Mouse (Mus musculus): ENCODE results near the gene Pced1b.
"Not testable (repeated sequence)": the region's sequence is repeated elsewhere in the genome, so short reads cannot be mapped to it uniquely, and the experiment has no call there.

Pced1b gene

GRCm38 (mm10) chr15:97342336-97342735 lies 95.4 kb downstream of the Pced1b start:
- no peak for DNase-seq (ENCODE audit: low read depth, low spot score)

- no peak for DNase-seq (ENCODE audit: low read depth, low spot score)
Measured at GRCm38 (mm10) chr15:97342945-97343344, 96.0 kb downstream of the Pced1b start.

GRCm38 (mm10) chr15:97343921-97344320 lies 97.0 kb downstream of the Pced1b start:
- DNase-seq (ENCODE audit: low read depth, low spot score): no peak

- DNase-seq (ENCODE audit: low read depth, low spot score): no peak
Measured at GRCm38 (mm10) chr15:97345110-97345509, 98.2 kb downstream of the Pced1b start.

- DNase-seq (ENCODE audit: low read depth, low spot score): no peak
Measured at GRCm38 (mm10) chr15:97345917-97346316, 99.0 kb downstream of the Pced1b start.

- DNase-seq (ENCODE audit: low read depth, low spot score): no peak
Measured at GRCm38 (mm10) chr15:97346413-97346812, 99.5 kb downstream of the Pced1b start.

- no peak for DNase-seq (ENCODE audit: low read depth, low spot score)
Measured at GRCm38 (mm10) chr15:97346897-97347296, 100.0 kb downstream of the Pced1b start.

- DNase-seq (ENCODE audit: low read depth, low spot score): no peak
Measured at GRCm38 (mm10) chr15:97348566-97349315, 101.8 kb downstream of the Pced1b start.

- DNase-seq (ENCODE audit: low read depth, low spot score): no peak
Measured at GRCm38 (mm10) chr15:97350528-97350927, 103.6 kb downstream of the Pced1b start.

- no peak for DNase-seq (ENCODE audit: low read depth, low spot score)
Measured at GRCm38 (mm10) chr15:97351016-97351415, 104.1 kb downstream of the Pced1b start.

- DNase-seq (ENCODE audit: low read depth, low spot score): no peak
Measured at GRCm38 (mm10) chr15:97351681-97352080, 104.8 kb downstream of the Pced1b start.

- no peak for DNase-seq (ENCODE audit: low read depth, low spot score)
Measured at GRCm38 (mm10) chr15:97355676-97356303, 108.9 kb downstream of the Pced1b start.

GRCm38 (mm10) chr15:97357016-97357415 lies 110.1 kb downstream of the Pced1b start:
- no peak for DNase-seq (ENCODE audit: low read depth, low spot score)

- no peak for DNase-seq (ENCODE audit: low read depth, low spot score)
Measured at GRCm38 (mm10) chr15:97360842-97361770, 114.2 kb downstream of the Pced1b start.

- no peak for DNase-seq (ENCODE audit: low read depth, low spot score)
Measured at GRCm38 (mm10) chr15:97361771-97362171, 114.9 kb downstream of the Pced1b start.

GRCm38 (mm10) chr15:97364271-97364670 lies 117.4 kb downstream of the Pced1b start:
- DNase-seq (ENCODE audit: low read depth, low spot score): not testable (repeated sequence)

GRCm38 (mm10) chr15:97364968-97365367 lies 118.1 kb downstream of the Pced1b start:
- DNase-seq (ENCODE audit: low read depth, low spot score): no peak

- no peak for DNase-seq (ENCODE audit: low read depth, low spot score)
Measured at GRCm38 (mm10) chr15:97368035-97368608, 121.2 kb downstream of the Pced1b start.

GRCm38 (mm10) chr15:97368631-97369030 lies 121.7 kb downstream of the Pced1b start:
- DNase-seq (ENCODE audit: low read depth, low spot score): no peak

- no peak for DNase-seq (ENCODE audit: low read depth, low spot score)
Measured at GRCm38 (mm10) chr15:97369144-97369543, 122.2 kb downstream of the Pced1b start.

- DNase-seq (ENCODE audit: low read depth, low spot score): no peak
Measured at GRCm38 (mm10) chr15:97370880-97371279, 124.0 kb downstream of the Pced1b start.

- DNase-seq (ENCODE audit: low read depth, low spot score): not testable (repeated sequence)
Measured at GRCm38 (mm10) chr15:97372043-97372442, 125.1 kb downstream of the Pced1b start.

Measured in mesoderm, embryonic 11.5 days (tissue).